Mouse (Mus musculus): Measurements from ENCODE around the gene Atxn3. TPM values are rescaled to one million over a fixed set of nuclear protein-coding genes. Genes with fewer than 3 reads are reported as not detected.
"Not testable (repeated sequence)": the region's sequence is repeated elsewhere in the genome, so short reads cannot be mapped to it uniquely, and the experiment has no call there.

Gene Atxn3
- polyA plus RNA-seq, 1 experiment, result 0.76 TPM

DNA sequence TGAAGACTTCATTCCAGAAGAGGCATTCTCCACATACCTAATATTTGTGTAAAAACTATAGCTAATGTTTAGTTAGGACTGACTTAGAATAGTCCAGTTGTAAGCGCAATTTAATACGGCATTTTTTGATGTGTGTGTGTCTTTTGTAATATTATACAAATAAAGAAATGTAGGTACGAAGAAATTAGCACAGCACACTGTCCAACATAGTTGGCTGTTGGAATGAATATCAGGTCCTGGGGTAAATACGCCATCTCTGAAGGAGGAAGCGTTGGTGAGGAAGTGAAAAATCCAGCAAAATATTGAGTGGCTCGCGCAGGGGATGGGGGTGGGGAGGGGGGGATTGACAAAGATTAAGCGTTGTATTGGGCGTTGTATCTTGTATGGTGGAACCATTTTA is 510 bp upstream of the Atxn3 start:
- H3K36me3 ChIP-seq (ENCODE audit: control insufficient read depth, insufficient read depth, low read length), result no peaks in the 10 kb centered on the region
- H3K27ac ChIP-seq (ENCODE audit: insufficient read depth, low read depth, low read length), result no peak overlapping the region
- H3K4me3 ChIP-seq (ENCODE audit: low read depth, low read length), result no peak overlapping the region
- WGBS, result 36% methylated on average over 9 of the region's 9 CpGs
- no peaks in the 10 kb centered on the region for H3K27me3 ChIP-seq (ENCODE audit: control insufficient read depth, insufficient read depth, low read length)
- H3K4me1 ChIP-seq (ENCODE audit: control insufficient read depth, insufficient read depth, insufficient read length, low read length), result peaks cover 3% of the 10 kb centered on the region; the same call in 1 of the 2 replicates
- no peak for TF ChIP-seq CTCF (IDR thresholded peaks at IDR 0.05; ENCODE audit: extremely low read depth, insufficient read length, insufficient replicate concordance, low read depth, low read length)
- no peak for TF ChIP-seq POLR2A (IDR thresholded peaks at IDR 0.05; ENCODE audit: low read depth, low read length)

DNA sequence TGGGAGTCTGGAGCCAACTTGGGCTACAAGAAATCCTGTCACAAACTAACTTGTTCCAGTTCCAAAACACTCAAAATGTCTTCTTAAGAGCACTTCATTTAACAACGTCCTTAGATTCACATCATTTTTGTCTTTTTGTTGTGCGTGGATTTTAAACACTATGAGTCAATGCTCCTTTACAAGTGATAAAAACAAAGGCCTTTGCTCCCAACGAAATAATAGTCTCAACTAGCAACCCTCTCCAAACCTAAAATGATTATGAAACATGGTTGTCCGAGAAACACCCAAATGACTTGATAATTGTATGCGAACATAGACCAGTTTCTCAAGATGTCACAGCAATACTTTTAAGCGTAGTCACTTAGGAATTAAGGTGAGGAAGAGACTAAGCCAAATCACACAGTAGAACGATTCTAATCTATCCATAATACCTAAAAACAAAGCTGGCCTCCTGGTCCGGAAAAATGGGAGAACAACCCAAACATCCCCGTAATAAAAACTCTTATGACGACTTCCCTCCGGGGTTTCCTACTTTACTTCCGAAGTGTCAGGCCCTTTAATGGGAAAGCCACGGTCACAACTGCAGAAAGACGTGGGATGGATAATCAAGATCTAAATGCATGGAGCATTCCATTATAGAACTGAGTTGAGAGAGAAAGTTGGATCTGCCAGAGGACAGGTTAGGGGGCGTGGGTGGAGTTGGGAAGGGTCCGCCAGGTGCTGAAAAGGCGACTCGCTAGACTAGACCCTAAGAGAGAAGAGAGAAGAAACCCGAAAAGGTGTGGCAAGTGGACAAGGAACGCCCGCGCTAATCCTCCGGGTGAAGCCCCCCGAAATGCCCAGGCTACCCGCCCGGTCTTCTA is 736 bp downstream of the Atxn3 start:
- Histone ChIP-seq H3K4me3 (ENCODE audit: low read depth, low read length) (peak overlapping the region; percentile 96), H3K36me3 (ENCODE audit: control insufficient read depth, insufficient read depth, low read length) (no peaks in the 10 kb centered on the region), H3K27ac (ENCODE audit: insufficient read depth, low read depth, low read length) (peak overlapping the region; percentile 53; the same call in 1 of the 2 replicates), H3K27me3 (ENCODE audit: control insufficient read depth, insufficient read depth, low read length) (no peaks in the 10 kb centered on the region), H3K4me1 (ENCODE audit: control insufficient read depth, insufficient read depth, insufficient read length, low read length) (peaks cover 3% of the 10 kb centered on the region; the same call in 1 of the 2 replicates)
- TF ChIP-seq CTCF (IDR thresholded peaks at IDR 0.05; ENCODE audit: extremely low read depth, insufficient read length, insufficient replicate concordance, low read depth, low read length) (no peak), POLR2A (IDR thresholded peaks at IDR 0.05; ENCODE audit: low read depth, low read length) (no peak)
- WGBS, result 2% methylated on average over 26 of the region's 26 CpGs

GRCm38 (mm10) chr12:101955821-101956220 is 2.2 kb downstream of the Atxn3 start:
- not testable (repeated sequence) for H3K27ac ChIP-seq (ENCODE audit: insufficient read depth, low read depth, low read length); H3K27me3 ChIP-seq (ENCODE audit: control insufficient read depth, insufficient read depth, low read length); H3K4me1 ChIP-seq (ENCODE audit: control insufficient read depth, insufficient read depth, insufficient read length, low read length); H3K4me3 ChIP-seq (ENCODE audit: low read depth, low read length); H3K36me3 ChIP-seq (ENCODE audit: control insufficient read depth, insufficient read depth, low read length)
- WGBS, result 97% methylated on average over 8 of the region's 8 CpGs

DNA sequence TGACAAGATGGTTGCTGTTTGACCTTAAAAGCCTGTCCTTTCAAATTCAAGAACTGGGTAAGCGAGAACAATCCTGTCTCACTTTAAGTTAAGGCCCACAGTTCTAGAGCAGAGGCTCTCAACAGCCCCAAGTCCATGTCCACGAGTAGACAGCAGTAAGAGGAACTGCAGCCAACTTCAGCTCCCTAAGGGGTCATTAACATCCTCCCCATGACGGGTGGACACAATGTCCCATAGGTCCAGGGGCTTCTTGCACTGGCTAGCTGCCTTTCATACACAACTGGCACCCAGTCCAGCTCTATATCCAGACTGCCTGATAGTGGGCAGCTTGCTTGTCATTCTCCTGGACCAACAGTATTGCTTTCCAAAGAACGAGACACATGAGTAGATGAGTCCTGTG is 9.2 kb downstream of the Atxn3 start:
- TF ChIP-seq CTCF (IDR thresholded peaks at IDR 0.05; ENCODE audit: extremely low read depth, insufficient read length, insufficient replicate concordance, low read depth, low read length) (no peak), POLR2A (IDR thresholded peaks at IDR 0.05; ENCODE audit: low read depth, low read length) (no peak)
- peaks cover 22% of the 10 kb centered on the region for H3K36me3 ChIP-seq (ENCODE audit: control insufficient read depth, insufficient read depth, low read length)
- H3K27ac ChIP-seq (ENCODE audit: insufficient read depth, low read depth, low read length), result no peak overlapping the region
- no peaks in the 10 kb centered on the region for H3K27me3 ChIP-seq (ENCODE audit: control insufficient read depth, insufficient read depth, low read length)
- 71% methylated on average over 4 of the region's 4 CpGs for WGBS
- no peaks in the 10 kb centered on the region for H3K4me1 ChIP-seq (ENCODE audit: control insufficient read depth, insufficient read depth, insufficient read length, low read length)
- H3K4me3 ChIP-seq (ENCODE audit: low read depth, low read length), result no peak overlapping the region

DNA sequence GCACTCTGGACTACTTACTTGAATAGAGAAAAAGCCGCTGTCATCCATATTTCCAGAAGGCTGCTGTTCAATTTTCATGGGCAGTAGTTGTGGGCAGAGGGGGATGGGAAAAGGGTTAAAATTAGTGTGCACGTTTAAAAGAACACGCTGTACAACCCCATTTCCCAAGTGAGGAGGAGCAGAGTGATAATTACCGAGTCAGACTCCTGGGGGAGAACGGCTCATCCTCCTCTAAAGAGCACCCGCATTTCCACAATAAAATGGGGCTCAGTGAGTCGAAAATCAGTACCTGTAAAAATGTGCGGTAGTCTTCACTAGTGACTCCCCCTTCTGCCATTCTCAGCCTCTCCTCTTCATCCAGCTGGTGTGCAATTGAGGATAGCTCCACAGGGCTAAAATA is 10.1 kb downstream of the Atxn3 start:
- Histone ChIP-seq H3K4me1 (ENCODE audit: control insufficient read depth, insufficient read depth, insufficient read length, low read length) (no peaks in the 10 kb centered on the region), H3K27ac (ENCODE audit: insufficient read depth, low read depth, low read length) (no peak overlapping the region), H3K4me3 (ENCODE audit: low read depth, low read length) (no peak overlapping the region), H3K27me3 (ENCODE audit: control insufficient read depth, insufficient read depth, low read length) (no peaks in the 10 kb centered on the region), H3K36me3 (ENCODE audit: control insufficient read depth, insufficient read depth, low read length) (peaks cover 22% of the 10 kb centered on the region)
- whole genome bisulfite sequencing, result 91% methylated on average over 8 of the region's 8 CpGs
- TF ChIP-seq POLR2A (IDR thresholded peaks at IDR 0.05; ENCODE audit: low read depth, low read length), result no peak
- no peak for TF ChIP-seq CTCF (IDR thresholded peaks at IDR 0.05; ENCODE audit: extremely low read depth, insufficient read length, insufficient replicate concordance, low read depth, low read length)

DNA sequence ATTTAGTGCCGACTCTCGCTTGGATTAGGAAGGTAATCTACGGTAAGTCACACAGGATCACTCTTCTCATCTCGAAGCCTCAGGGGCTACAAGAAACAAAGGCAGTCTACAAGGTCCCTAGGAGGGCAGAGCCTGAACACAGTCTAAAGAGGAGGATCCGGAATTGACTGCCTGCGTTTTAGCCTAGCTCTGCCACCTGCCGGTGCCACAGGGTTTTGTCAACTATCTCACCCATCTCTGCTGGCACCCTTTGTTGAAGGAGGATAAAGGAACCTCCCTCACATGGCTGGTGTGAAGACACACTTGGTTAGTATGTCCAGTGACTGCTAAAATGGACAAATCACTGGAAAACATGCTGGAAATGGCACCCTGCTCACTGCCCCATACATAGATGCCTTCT is 20.5 kb downstream of the Atxn3 start:
- Histone ChIP-seq H3K27me3 (ENCODE audit: control insufficient read depth, insufficient read depth, low read length) (no peaks in the 10 kb centered on the region), H3K27ac (ENCODE audit: insufficient read depth, low read depth, low read length) (no peak overlapping the region), H3K4me3 (ENCODE audit: low read depth, low read length) (no peak overlapping the region), H3K4me1 (ENCODE audit: control insufficient read depth, insufficient read depth, insufficient read length, low read length) (no peaks in the 10 kb centered on the region), H3K36me3 (ENCODE audit: control insufficient read depth, insufficient read depth, low read length) (peaks cover 30% of the 10 kb centered on the region)
- 84% methylated on average over 7 of the region's 7 CpGs for WGBS
- TF ChIP-seq CTCF (IDR thresholded peaks at IDR 0.05; ENCODE audit: extremely low read depth, insufficient read length, insufficient replicate concordance, low read depth, low read length) (no peak), POLR2A (IDR thresholded peaks at IDR 0.05; ENCODE audit: low read depth, low read length) (no peak)

- no peaks in the 10 kb centered on the region for H3K27me3 ChIP-seq (ENCODE audit: control insufficient read depth, insufficient read depth, low read length)
- WGBS, result 91% methylated on average over 3 of the region's 3 CpGs
- no peak overlapping the region for H3K4me3 ChIP-seq (ENCODE audit: low read depth, low read length)
- no peak for TF ChIP-seq POLR2A (IDR thresholded peaks at IDR 0.05; ENCODE audit: low read depth, low read length)
- no peak for TF ChIP-seq CTCF (IDR thresholded peaks at IDR 0.05; ENCODE audit: extremely low read depth, insufficient read length, insufficient replicate concordance, low read depth, low read length)
- H3K27ac ChIP-seq (ENCODE audit: insufficient read depth, low read depth, low read length), result no peak overlapping the region
- peaks cover 34% of the 10 kb centered on the region for H3K36me3 ChIP-seq (ENCODE audit: control insufficient read depth, insufficient read depth, low read length)
- no peaks in the 10 kb centered on the region for H3K4me1 ChIP-seq (ENCODE audit: control insufficient read depth, insufficient read depth, insufficient read length, low read length)
Measured at GRCm38 (mm10) chr12:101935223-101935622, 22.8 kb downstream of the Atxn3 start.
